Mouse (Mus musculus) layer of hippocampus, adult 11-12 months (tissue): ENCODE data around the gene Fcrl6.

Source experiments
- DNase-seq: peaks from one replicate; pipeline ENCODE4 v3.0.0; 2022; ENCODE audit warnings: low spot score

Fcrl6 gene

DNA sequence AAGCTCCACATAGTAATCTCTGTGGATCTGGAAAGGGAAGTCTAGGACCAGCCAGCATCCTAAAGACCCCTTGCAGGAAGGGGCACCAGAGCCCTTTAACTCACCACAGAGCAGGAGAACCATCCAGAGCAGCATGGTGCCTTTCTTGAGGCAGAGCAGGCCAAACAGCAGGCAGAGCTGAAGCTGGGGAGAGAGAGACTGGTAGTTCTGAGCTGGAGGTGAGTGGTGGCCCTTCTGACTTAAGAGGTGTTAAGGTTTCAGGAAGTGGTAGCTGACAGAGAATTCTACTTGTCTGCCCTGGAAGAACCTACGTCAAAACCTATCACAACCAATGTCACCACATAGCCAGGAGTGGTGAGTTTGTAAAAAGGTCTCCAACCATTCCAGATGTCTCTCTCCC lies at the start of gene Fcrl6:
Fcrl6 (minus strand) TSS at position 226 of the 400 bp plus-strand sequence.
- DNase-seq = no peak

- no peak for DNase-seq
These were observed 49.1 kb upstream of the Fcrl6 start for GRCm38 (mm10) chr1:172651288-172651987.

- no peak for DNase-seq
These were observed 48.4 kb upstream of the Fcrl6 start for GRCm38 (mm10) chr1:172650519-172651287.

GRCm38 (mm10) chr1:172649396-172649795 lies 47.0 kb upstream of the Fcrl6 start:
- DNase-seq = no peak

- DNase-seq = no peak
These were observed 44.9 kb upstream of the Fcrl6 start for GRCm38 (mm10) chr1:172647236-172647635.

- DNase-seq = no peak
These were observed 36.4 kb upstream of the Fcrl6 start for GRCm38 (mm10) chr1:172638781-172639180.

DNA sequence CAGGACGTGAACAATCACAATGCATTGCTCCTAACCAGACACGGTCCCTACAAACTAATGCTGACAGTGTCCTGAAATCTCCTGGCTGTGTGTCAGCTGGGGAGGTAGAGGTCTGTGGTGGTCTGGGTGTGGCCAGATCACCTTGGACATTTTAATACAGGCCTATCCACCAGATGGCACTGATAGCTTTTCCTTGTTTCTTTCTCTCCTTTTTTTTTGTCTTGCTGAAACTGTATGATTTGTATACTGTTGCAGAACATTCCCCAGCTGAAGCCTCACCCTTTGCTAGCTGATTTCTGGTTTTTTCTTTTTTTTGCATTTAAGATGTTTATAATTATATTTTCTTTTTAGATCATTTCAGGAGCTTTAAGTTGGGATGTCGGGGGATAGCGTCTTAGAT lies 35.5 kb upstream of the Fcrl6 start:
- DNase-seq = no peak

DNA sequence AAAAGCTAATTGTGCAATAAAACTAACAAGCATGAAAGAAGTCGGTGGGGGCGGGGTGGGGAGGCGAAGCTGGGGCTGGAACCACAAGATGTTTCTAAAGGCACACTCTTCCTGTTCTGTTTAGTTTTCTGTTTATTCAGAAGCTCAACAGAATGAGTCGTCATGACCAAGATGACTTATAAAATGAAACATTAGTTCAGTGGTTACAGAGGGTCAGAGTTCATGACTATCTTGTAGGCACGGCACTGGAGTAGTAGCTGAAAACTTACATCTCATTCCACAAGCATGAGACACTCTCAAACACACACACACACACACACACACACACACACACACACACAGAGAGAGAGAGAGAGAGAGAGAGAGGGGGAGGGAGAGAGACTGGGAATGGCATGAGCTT lies 33.9 kb upstream of the Fcrl6 start:
- no peak for DNase-seq

- no peak for DNase-seq
These were observed 32.9 kb upstream of the Fcrl6 start for GRCm38 (mm10) chr1:172635258-172635657.

- no peak for DNase-seq
These were observed 31.8 kb upstream of the Fcrl6 start for GRCm38 (mm10) chr1:172634136-172634535.

DNA sequence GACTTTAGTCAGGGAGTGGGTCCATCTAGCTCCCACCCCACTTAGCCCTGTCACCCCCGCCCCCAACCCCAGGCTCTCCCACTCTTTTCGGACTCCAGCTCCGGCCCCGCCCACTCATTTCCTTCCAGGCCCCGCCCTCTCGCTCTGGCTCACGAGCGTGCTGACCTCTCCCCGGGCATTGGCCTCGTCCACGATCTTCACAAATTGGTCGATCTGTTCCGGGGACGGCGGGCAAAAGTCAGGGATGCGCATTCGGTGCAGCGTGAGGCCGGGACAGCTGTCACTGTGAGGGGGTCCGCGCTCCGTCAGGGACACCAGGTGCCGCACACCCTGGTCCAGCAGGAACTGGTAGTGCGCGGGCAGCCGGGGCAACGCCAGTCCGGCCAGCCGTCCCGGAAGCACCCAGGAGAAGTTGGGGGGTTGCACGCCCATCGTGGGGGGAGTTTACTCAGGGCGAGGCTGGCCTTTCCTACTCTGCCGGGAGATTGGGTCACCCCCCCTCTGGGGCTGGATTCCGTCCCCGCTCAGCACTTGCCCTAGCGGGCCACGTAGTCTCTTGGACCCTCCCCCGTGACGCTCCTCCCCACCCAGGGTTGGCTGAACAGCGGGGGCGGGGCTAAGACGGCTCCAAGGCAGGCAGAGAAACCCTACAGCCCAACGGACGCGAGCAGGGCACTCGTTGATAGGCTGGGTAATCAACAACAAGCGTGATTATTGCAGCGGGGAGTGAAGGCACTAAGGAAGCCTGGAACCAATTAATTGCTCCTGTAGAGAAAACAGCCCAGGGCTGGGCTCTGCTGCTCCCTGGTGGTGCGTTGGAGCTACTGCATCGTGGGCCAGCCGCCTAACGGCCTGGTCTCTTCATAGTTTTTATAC lies 30.3 kb upstream of the Fcrl6 start, which contains the start of gene Dusp23:
Dusp23 (minus strand) TSS at position 512 of the 876 bp plus-strand sequence.
- peak; percentile 95 for DNase-seq

DNA sequence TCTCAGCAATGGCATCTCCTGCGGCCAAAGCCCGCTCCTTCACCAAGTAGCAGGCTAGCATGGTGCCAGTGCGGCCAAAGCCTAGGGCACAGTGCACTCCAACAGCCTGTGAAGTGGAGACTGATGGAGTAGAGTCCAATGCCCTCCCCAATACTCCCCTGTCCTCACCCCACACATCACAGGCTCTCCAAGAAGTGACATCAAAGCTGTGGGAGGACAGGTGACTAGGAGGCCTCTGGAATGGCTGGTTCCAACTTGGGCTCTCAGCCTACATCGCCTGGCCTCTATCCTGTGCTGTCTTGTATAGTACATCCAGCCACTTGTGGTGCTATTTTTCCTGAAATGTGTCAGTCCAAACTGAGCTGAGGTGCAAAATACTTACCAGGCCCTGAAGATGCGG lies 29.4 kb upstream of the Fcrl6 start:
- no peak for DNase-seq

DNA sequence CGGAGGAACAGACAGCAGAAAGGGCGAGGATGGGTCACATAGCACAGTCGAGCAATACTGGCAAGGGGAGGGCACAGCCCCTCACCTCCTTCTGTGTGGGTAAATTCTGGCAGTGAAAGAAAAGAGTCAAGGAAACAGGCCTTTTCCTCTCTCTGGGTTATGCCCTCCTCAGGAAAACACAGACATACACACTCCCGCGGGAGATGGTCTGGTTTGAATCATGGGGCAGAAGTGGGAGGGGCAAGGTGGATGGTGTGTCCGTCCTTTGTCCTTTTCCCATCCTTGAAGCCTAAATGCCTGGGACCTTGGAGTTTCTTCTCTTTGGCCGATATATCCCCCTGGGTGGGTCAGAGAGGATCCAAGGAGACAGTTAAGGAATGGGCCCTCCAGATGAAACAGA lies 27.5 kb upstream of the Fcrl6 start:
- DNase-seq = no peak

DNA sequence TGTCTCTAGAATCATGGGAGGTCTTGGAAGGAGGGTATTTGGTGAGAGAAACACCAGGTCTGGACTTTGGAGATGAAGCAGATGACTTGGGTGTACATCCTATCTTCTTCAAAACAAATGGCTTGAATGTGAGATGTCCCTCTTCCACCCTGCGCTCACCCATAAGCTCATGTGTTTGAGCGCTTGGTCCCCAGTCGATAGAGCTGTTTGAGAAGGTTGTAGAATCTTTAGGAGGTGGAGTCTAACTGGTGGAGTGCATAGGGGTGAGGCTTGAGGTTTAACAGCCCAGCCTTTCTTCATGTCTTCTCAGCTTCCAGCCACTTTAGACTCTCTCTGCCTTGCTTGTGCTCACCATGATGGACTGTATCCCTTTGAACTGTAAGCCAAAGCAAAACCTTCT lies 24.0 kb upstream of the Fcrl6 start:
- no peak for DNase-seq

- DNase-seq = no peak
These were observed 21.7 kb upstream of the Fcrl6 start for GRCm38 (mm10) chr1:172624081-172624480.

DNA sequence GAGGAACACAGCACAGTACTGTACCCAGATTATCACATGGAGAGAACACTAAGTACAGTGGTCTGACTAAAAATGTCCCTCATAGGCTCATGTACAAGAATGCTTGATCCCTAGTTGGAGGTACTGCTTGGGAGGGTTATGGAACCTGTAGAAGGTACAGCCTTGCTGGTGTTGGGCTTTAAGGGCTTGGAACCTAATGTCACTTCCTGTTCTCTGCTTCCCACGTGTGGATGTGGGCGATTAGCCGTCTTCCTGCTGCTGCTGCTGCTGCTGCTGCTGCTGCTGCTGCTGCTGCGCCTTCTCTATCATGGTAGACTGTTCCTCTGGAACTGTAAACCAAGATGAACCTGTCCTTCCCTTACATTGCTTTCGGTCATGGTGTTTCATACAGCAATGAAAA lies 21.2 kb upstream of the Fcrl6 start:
- DNase-seq = no peak

- DNase-seq = peak; percentile 74
These were observed 16.9 kb upstream of the Fcrl6 start for GRCm38 (mm10) chr1:172619235-172619634.

DNA sequence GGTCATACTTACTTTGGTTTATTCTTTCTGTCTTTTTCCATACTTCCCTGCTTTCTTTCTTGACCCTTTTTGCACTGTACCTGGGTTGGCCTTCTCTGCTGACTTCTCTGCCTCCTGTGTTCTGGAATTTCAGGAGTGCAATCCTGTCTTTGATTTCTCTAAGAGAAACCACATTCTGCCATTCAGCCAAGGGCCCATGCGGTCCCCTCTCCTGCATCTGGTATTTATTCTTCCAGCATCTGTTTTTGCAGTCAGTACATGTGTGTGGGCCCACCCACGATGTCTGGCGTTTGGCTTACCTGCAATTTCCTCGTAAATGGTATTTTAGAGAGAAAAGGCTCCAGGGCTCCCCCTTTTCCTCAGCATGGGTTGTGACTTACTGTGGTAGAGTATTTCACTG lies 15.8 kb upstream of the Fcrl6 start:
- DNase-seq = no peak

- DNase-seq = no peak
These were observed 15.2 kb upstream of the Fcrl6 start for GRCm38 (mm10) chr1:172617365-172618076.

- no peak for DNase-seq
These were observed 14.4 kb upstream of the Fcrl6 start for GRCm38 (mm10) chr1:172616537-172617300.

DNA sequence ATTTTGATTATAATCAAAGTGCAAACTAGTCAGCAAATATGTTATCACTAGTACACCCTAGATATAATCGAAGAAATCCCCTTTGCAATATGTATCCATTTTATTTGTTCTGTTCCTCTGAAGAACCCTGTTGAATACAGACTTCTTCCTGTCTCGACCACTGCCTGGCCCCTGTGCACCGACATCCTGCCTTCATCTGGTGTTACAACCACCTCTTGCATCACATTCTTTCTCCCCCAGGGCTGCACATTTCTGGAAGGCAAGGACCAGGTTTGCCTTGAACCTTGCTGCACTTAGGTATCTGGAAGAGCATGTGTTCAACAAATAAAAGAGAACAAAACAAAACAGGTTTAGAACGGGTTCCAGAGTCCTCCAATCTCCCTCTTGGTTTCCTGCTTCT lies 13.1 kb upstream of the Fcrl6 start:
- DNase-seq = no peak
